Comparison of ENCODE assay signal across 10 mouse cellular contexts in genomic region chr6:17770645-17771345, GRCm38 (mm10).
DNase-seq lines count a peak whose midpoint lies in the region; ATAC-seq lines count a peak whose summit lies in the region.
"Had no signal": no experiment of that assay in that cellular context is flagged by ENCODE, and none has a peak within 500 bp of the region (broad histone marks: within the 10 kb centered on the region; RNA-seq: fewer than 3 reads in every experiment).

No protein-coding gene starts in this region.

- DNase-seq in embryo, embryonic 10 days (ENCODE audit: low spot score): peak; percentile 35
- DNase-seq in embryo, embryonic 9.5 days (ENCODE audit: extremely low spot score): no peak
- DNase-seq in spleen, postnatal 10 days (ENCODE audit: low spot score in 2 of 2): peak; percentile 42 to 43
- no peak for DNase-seq in spleen, adult 18-20 months
- DNase-seq in liver, embryonic 11.5 days (ENCODE audit: low spot score): no peak
- DNase-seq in left cerebral cortex, postnatal 14 days (ENCODE audit: low spot score in 2 of 2): no peak
- DNase-seq in adrenal gland, adult 8-10 months: no peak
- no peak for DNase-seq in left cerebral cortex, adult 11 months (ENCODE audit: low spot score)
- DNase-seq: cerebellum, postnatal 14 days had no signal

- 0 out of 2 replicates have a peak overlapping the region, but pooled peaks have one; percentile 21 for H3K9ac ChIP-seq in liver, embryonic 11.5 days (ENCODE audit: low read depth, low read length)

- no peaks in the 10 kb centered on the region for H3K9me3 ChIP-seq in liver, embryonic 11.5 days (ENCODE audit: control insufficient read depth, low read length)

- H3K4me3 ChIP-seq in liver, embryonic 11.5 days (ENCODE audit: low read depth, low read length): no peak overlapping the region

- ATAC-seq in liver, embryonic 11.5 days (replicated peaks; ENCODE audit: low FRiP score): no peak; the same call in 1 of the 2 replicates

- H3K4me2 ChIP-seq in liver, embryonic 11.5 days: no peak overlapping the region

- H3K27ac ChIP-seq in liver, embryonic 11.5 days (ENCODE audit: low read depth, low read length): peak overlapping the region; percentile 48
- H3K27ac ChIP-seq: stomach, postnatal 0 days had no signal

- H3K27me3 ChIP-seq in liver, embryonic 11.5 days (replicated peaks; ENCODE audit: control insufficient read depth, insufficient read depth, low read length): no peaks in the 10 kb centered on the region

- WGBS in liver, embryonic 11.5 days: 43% methylated on average over 8 of the region's 8 CpGs

- intact Hi-C loops in left cerebral cortex, postnatal 14 days (cut with DNase I): no loop called here

- H3K36me3 ChIP-seq in liver, embryonic 11.5 days (ENCODE audit: control insufficient read depth, insufficient read depth, low read length): no peaks in the 10 kb centered on the region

- peaks cover 10% of the 10 kb centered on the region for H3K4me1 ChIP-seq in liver, embryonic 11.5 days (replicated peaks; ENCODE audit: control insufficient read depth, insufficient read depth, low read length)

Comparison
In these comparisons a context has a peak if more than half of its experiments do, and no peak if none do; other contexts are left out.
1. DNase-seq: peak in embryo, embryonic 10 days (single experiment) and spleen, postnatal 10 days (2 of 2); none in embryo, embryonic 9.5 days (single experiment), spleen, adult 18-20 months (0 of 2), liver, embryonic 11.5 days (single experiment), left cerebral cortex, postnatal 14 days (0 of 2), adrenal gland, adult 8-10 months (single experiment) and left cerebral cortex, adult 11 months (single experiment).